ENCODE assay signal across 1 mouse cellular context in the genomic region with DNA sequence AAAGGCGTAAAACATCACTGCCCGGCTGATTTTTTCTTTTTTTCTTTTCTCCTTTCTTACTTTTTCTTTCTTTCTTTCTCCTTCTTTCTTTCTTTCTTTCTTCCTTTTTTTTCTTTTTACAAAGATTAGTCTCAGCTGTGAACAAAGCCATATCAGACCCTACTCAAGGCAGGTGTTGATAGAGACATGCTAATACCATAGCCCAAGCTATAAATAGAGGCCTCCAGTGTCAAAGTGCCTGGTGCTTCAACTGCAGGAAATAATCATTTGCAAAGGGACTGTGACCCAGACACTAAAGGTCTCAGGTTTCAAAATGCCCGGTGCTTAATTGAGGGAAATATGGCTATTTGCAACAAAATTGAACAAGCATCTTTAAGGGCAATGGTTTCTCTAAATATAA.
TF ChIP-seq lines count a peak whose summit lies in the region.

No protein-coding gene starts in this region.

TF ChIP-seq in CH12.LX, 34 proteins besides CTCF, POLR2A, EP300 and RAD21:
- TF ChIP-seq MEF2A (IDR thresholded peaks at IDR 0.05; ENCODE audit: borderline replicate concordance, low read depth, low read length) (0 out of 2 replicates have a peak, but pooled peaks have one; percentile 14), ZNF384 (IDR thresholded peaks at IDR 0.05; ENCODE audit: low read depth, low read length) (no peak)
